29 mouse cellular contexts compared by ENCODE assay signal in genomic region chr5:44070529-44071133, GRCm38 (mm10). TPM values are rescaled to one million over a fixed set of nuclear protein-coding genes. Genes with fewer than 3 reads are reported as not detected.
A peak's percentile ranks its signal among the peaks of the same experiment; 100 is the strongest.
DNase-seq lines count a peak whose midpoint lies in the region; ATAC-seq and TF ChIP-seq lines count a peak whose summit lies in the region.
"Had no signal": no experiment of that assay in that cellular context is flagged by ENCODE, and none has a peak within 500 bp of the region (broad histone marks: within the 10 kb centered on the region; RNA-seq: fewer than 3 reads in every experiment).

No protein-coding gene starts in this region.

- no peaks in the 10 kb centered on the region for H3K36me3 ChIP-seq in forebrain, embryonic 14.5 days (ENCODE audit: control insufficient read depth, insufficient read depth, low read length)
- peaks cover 49% of the 10 kb centered on the region for H3K36me3 ChIP-seq in forebrain, embryonic 10.5 days (replicated peaks)
- H3K36me3 ChIP-seq in lung, embryonic 14.5 days (ENCODE audit: insufficient read depth): no peaks in the 10 kb centered on the region
- H3K36me3 ChIP-seq in neural tube, embryonic 13.5 days: no peaks in the 10 kb centered on the region
- no peaks in the 10 kb centered on the region; the same call in 1 of the 2 replicates for H3K36me3 ChIP-seq in stomach, postnatal 0 days (ENCODE audit: control insufficient read depth, insufficient read depth, low read length)
- H3K36me3 ChIP-seq: embryonic facial prominence, embryonic 15.5 days; G1E; heart, embryonic 10.5 days; heart, embryonic 13.5 days had no signal

- H3K27ac ChIP-seq in forebrain, embryonic 14.5 days (ENCODE audit: low read depth, low read length): no peak overlapping the region
- H3K27ac ChIP-seq in forebrain, embryonic 10.5 days: no peak overlapping the region
- no peak overlapping the region for H3K27ac ChIP-seq in lung, embryonic 14.5 days (ENCODE audit: low read depth)
- no peak overlapping the region for H3K27ac ChIP-seq in neural tube, embryonic 13.5 days (replicated peaks)
- H3K27ac ChIP-seq in stomach, postnatal 0 days (replicated peaks): no peak overlapping the region
- H3K27ac ChIP-seq: embryonic facial prominence, embryonic 12.5 days; embryonic facial prominence, embryonic 15.5 days; heart, adult 2 months; heart, embryonic 10.5 days; heart, embryonic 13.5 days; hindbrain, embryonic 14.5 days; hindbrain, postnatal 0 days had no signal

- peak; percentile 53 for DNase-seq in forebrain, embryonic 14.5 days (ENCODE audit: low spot score)
- no peak for DNase-seq in forebrain, embryonic 10.5 days (ENCODE audit: extremely low spot score, low spot score)
- DNase-seq in lung, embryonic 14.5 days: peak; percentile 33
- no peak for DNase-seq in lung, postnatal 25 days (ENCODE audit: low spot score)
- no peak for DNase-seq in neural tube, embryonic 10.5 days (ENCODE audit: extremely low spot score, low spot score)
- no peak for DNase-seq in stomach, postnatal 0 days (ENCODE audit: low spot score)
- DNase-seq: adrenal gland, postnatal 10 days; adrenal gland, postnatal 36 days; B cell, adult 2 months; cerebellum, adult 11 months; cerebellum, adult 2 months; cerebellum, adult 9-11 months; cerebellum, postnatal 25 days; gastrocnemius, postnatal 10 days; gastrocnemius, postnatal 36 days; heart, adult 2 months; heart, postnatal 14 days; heart, postnatal 4 days had no signal

- H3K27me3 ChIP-seq in forebrain, embryonic 14.5 days (replicated peaks; ENCODE audit: control insufficient read depth, insufficient read depth, low read length): no peaks in the 10 kb centered on the region
- H3K27me3 ChIP-seq in forebrain, embryonic 10.5 days (ENCODE audit: poor library complexity, severe bottlenecking): no peaks in the 10 kb centered on the region
- no peaks in the 10 kb centered on the region for H3K27me3 ChIP-seq in lung, embryonic 14.5 days (ENCODE audit: insufficient read depth, low read length)
- H3K27me3 ChIP-seq in neural tube, embryonic 13.5 days: no peaks in the 10 kb centered on the region
- no peaks in the 10 kb centered on the region for H3K27me3 ChIP-seq in stomach, postnatal 0 days (ENCODE audit: control insufficient read depth, insufficient read depth, low read length)
- H3K27me3 ChIP-seq: CH12.LX; embryonic facial prominence, embryonic 12.5 days; embryonic facial prominence, embryonic 15.5 days; heart, embryonic 13.5 days; Patski had no signal

- no peak for TF ChIP-seq EP300 in stomach, postnatal 0 days (optimal IDR thresholded peaks at IDR 0.05)

- H3K9ac ChIP-seq in forebrain, embryonic 14.5 days (ENCODE audit: low read length): no peak overlapping the region
- H3K9ac ChIP-seq in lung, embryonic 14.5 days: no peak overlapping the region
- no peak overlapping the region for H3K9ac ChIP-seq in neural tube, embryonic 13.5 days
- H3K9ac ChIP-seq in stomach, postnatal 0 days (ENCODE audit: low read length): no peak overlapping the region
- H3K9ac ChIP-seq: embryonic facial prominence, embryonic 12.5 days; embryonic facial prominence, embryonic 15.5 days; heart, embryonic 13.5 days; hindbrain, embryonic 14.5 days had no signal

- no peak for TF ChIP-seq CTCF in lung, embryonic 14.5 days (IDR thresholded peaks at IDR 0.05; ENCODE audit: low read depth)
- TF ChIP-seq CTCF in stomach, postnatal 0 days (IDR thresholded peaks at IDR 0.05; ENCODE audit: low read depth): no peak

- no peaks in the 10 kb centered on the region for H3K4me1 ChIP-seq in forebrain, embryonic 14.5 days (ENCODE audit: control insufficient read depth, insufficient read depth, low read length)
- peaks cover 11% of the 10 kb centered on the region; the same call in 1 of the 2 replicates for H3K4me1 ChIP-seq in forebrain, embryonic 10.5 days
- H3K4me1 ChIP-seq in lung, embryonic 14.5 days (ENCODE audit: insufficient read depth): no peaks in the 10 kb centered on the region; the same call in 1 of the 2 replicates
- H3K4me1 ChIP-seq in neural tube, embryonic 13.5 days (replicated peaks): no peaks in the 10 kb centered on the region; the same call in 1 of the 2 replicates
- no peaks in the 10 kb centered on the region for H3K4me1 ChIP-seq in stomach, postnatal 0 days (replicated peaks; ENCODE audit: control insufficient read depth, insufficient read depth)

- no peak overlapping the region for H3K4me2 ChIP-seq in forebrain, embryonic 14.5 days (ENCODE audit: low read length)
- H3K4me2 ChIP-seq in lung, embryonic 14.5 days: no peak overlapping the region
- H3K4me2 ChIP-seq in neural tube, embryonic 13.5 days: no peak overlapping the region
- H3K4me2 ChIP-seq in stomach, postnatal 0 days (replicated peaks; ENCODE audit: low read depth): no peak overlapping the region
- H3K4me2 ChIP-seq: embryonic facial prominence, embryonic 12.5 days; embryonic facial prominence, embryonic 15.5 days; heart, embryonic 13.5 days; hindbrain, embryonic 14.5 days had no signal

- 66% methylated on average over 7 of the region's 7 CpGs for WGBS in forebrain, embryonic 14.5 days
- 96% methylated on average over 7 of the region's 7 CpGs for WGBS in forebrain, embryonic 10.5 days
- 64% methylated on average over 7 of the region's 7 CpGs for WGBS in lung, embryonic 14.5 days
- WGBS in neural tube, embryonic 13.5 days: 69% methylated on average over 7 of the region's 7 CpGs
- WGBS in stomach, postnatal 0 days: 85% methylated on average over 7 of the region's 7 CpGs

- H3K9me3 ChIP-seq in forebrain, embryonic 14.5 days (replicated peaks; ENCODE audit: control insufficient read depth, low read length): no peaks in the 10 kb centered on the region
- H3K9me3 ChIP-seq in forebrain, embryonic 10.5 days: no peaks in the 10 kb centered on the region
- no peaks in the 10 kb centered on the region for H3K9me3 ChIP-seq in lung, embryonic 14.5 days (ENCODE audit: low read depth, low read length)
- H3K9me3 ChIP-seq in neural tube, embryonic 13.5 days: no peaks in the 10 kb centered on the region
- H3K9me3 ChIP-seq in stomach, postnatal 0 days (ENCODE audit: control insufficient read depth, low read length): no peaks in the 10 kb centered on the region
- H3K9me3 ChIP-seq: embryonic facial prominence, embryonic 12.5 days; embryonic facial prominence, embryonic 15.5 days; G1E; heart, embryonic 10.5 days; heart, embryonic 13.5 days had no signal

- H3K4me3 ChIP-seq in forebrain, embryonic 14.5 days (ENCODE audit: low read depth, low read length): no peak overlapping the region
- H3K4me3 ChIP-seq in forebrain, embryonic 10.5 days: no peak overlapping the region
- no peak overlapping the region for H3K4me3 ChIP-seq in lung, embryonic 14.5 days (ENCODE audit: low read depth, low read length)
- no peak overlapping the region for H3K4me3 ChIP-seq in neural tube, embryonic 13.5 days
- H3K4me3 ChIP-seq in stomach, postnatal 0 days (ENCODE audit: low read depth, low read length): no peak overlapping the region
- H3K4me3 ChIP-seq: embryonic facial prominence, embryonic 12.5 days; embryonic facial prominence, embryonic 15.5 days; heart, adult 2 months; heart, embryonic 10.5 days; heart, embryonic 13.5 days had no signal

- ATAC-seq in forebrain, embryonic 14.5 days: peak; percentile 54; the same call in 1 of the 2 replicates
- no peak for ATAC-seq in lung, embryonic 14.5 days (ENCODE audit: insufficient read depth)
- ATAC-seq in neural tube, embryonic 13.5 days (ENCODE audit: low read depth): peak; percentile 75
- no peak for ATAC-seq in stomach, postnatal 0 days (ENCODE audit: low FRiP score, low TSS enrichment)
- ATAC-seq: hindbrain, postnatal 0 days; inflammation-experienced regulatory T-cells, adult 6 months; Patski had no signal

RNA-seq across cellular contexts. Expression of gene Prom1, which starts 31.2 kb away (rescaled TPM):
- 47.3 and 52.4 TPM in 2 replicates for polyA plus RNA-seq in forebrain, embryonic 14.5 days (2014; fragmentation: Nextera tagmentation; extraction: Ambion mirVana)
- polyA plus RNA-seq in forebrain, embryonic 10.5 days (2016; fragmentation: Nextera tagmentation; extraction: Ambion mirVana): 130 and 147 TPM in 2 replicates
- 58.0 and 60.1 TPM in 2 replicates for polyA plus RNA-seq in lung, embryonic 14.5 days (2014; fragmentation: Nextera tagmentation; extraction: Ambion mirVana)
- 39.1 and 39.6 TPM in 2 replicates for polyA plus RNA-seq in neural tube, embryonic 13.5 days (2015; fragmentation: Nextera tagmentation; extraction: Ambion mirVana)
- 52.3 and 52.7 TPM in 2 replicates for polyA plus RNA-seq in stomach, postnatal 0 days (2015; fragmentation: Nextera tagmentation; extraction: Ambion mirVana)
- polyA plus RNA-seq: G1E had no signal

Comparison
In these comparisons a context has a peak if more than half of its experiments do, and no peak if none do; other contexts are left out.
1. DNase-seq: peak in forebrain, embryonic 14.5 days (single experiment) and lung, embryonic 14.5 days (single experiment); none in forebrain, embryonic 10.5 days (single experiment), lung, postnatal 25 days (single experiment), neural tube, embryonic 10.5 days (single experiment) and stomach, postnatal 0 days (single experiment).
2. ATAC-seq: peak in forebrain, embryonic 14.5 days (single experiment) and neural tube, embryonic 13.5 days (single experiment); none in lung, embryonic 14.5 days (single experiment) and stomach, postnatal 0 days (single experiment).